Mouse (Mus musculus) lung, postnatal 25 days (tissue): ENCODE results near the gene Mthfr.

Experiments used
- DNase-seq: peaks from one replicate; pipeline ENCODE4 v3.0.0; 2022; ENCODE audit warnings: low spot score

Mthfr gene

DNA sequence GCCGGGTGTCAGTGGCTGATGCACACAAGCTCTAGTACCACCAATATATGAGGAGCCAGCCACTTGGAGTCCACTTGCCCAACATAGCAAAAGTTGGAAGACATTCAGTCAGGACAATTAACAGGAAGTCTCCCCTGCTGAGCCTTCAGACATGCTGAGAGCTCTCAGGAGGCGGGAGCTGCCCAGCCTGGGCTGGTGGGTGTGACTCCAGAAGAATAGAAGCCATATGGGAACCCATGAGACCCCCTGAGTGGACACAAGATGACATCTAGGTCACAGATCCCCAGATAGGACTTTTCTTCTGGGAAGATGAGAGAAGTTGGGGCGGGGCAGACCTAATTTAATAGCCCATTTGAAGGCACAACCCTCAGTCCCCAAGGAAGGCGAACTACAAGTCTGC lies 50.3 kb downstream of the Mthfr start:
- no peak for DNase-seq

DNA sequence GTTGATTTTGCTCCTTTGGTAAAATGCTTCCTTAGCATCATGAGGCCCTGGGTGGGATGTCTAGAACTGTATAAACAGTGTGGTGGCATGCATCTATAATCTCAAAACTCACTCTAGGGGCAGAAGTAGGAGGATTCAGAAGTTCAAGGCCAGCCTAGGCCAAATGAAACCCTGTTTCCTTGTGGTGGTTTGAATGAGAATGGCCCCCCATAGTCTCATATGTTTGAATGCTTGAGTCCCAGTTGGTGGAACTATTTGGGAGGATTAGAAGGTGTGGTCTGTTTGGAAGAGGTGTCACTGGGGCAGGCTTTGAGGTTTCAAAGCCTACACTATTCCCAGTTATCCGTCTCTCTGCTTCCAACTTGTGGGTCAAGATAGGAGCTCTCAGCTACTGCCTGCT lies 52.3 kb downstream of the Mthfr start:
- no peak for DNase-seq

- DNase-seq: no peak
Measured at GRCm38 (mm10) chr4:148092551-148093271, 53.8 kb downstream of the Mthfr start.

- DNase-seq: no peak
Measured at GRCm38 (mm10) chr4:148094161-148094560, 55.3 kb downstream of the Mthfr start.

- no peak for DNase-seq
Measured at GRCm38 (mm10) chr4:148095081-148095480, 56.2 kb downstream of the Mthfr start.

DNA sequence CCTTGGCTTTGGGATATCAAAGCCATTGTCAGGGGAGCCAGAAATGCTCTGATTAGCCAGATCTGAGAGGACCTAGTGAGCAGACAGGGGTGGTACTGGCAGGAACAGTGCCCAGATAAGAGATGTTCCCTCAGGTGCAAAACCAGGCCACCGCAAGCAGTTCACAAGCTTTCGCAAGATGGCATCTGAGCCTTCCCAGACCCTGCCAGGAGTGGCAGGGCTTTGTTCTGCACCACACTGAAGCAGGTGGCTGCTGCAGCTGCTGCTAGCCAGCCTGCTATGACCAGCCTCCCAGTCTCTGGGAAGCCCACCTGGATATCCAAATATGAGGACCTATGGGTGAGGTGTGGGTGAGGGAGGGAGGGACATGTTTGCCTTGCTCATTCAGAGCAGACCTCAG lies 59.1 kb downstream of the Mthfr start:
- DNase-seq: no peak

- no peak for DNase-seq
Measured at GRCm38 (mm10) chr4:148098666-148099065, 59.8 kb downstream of the Mthfr start.

DNA sequence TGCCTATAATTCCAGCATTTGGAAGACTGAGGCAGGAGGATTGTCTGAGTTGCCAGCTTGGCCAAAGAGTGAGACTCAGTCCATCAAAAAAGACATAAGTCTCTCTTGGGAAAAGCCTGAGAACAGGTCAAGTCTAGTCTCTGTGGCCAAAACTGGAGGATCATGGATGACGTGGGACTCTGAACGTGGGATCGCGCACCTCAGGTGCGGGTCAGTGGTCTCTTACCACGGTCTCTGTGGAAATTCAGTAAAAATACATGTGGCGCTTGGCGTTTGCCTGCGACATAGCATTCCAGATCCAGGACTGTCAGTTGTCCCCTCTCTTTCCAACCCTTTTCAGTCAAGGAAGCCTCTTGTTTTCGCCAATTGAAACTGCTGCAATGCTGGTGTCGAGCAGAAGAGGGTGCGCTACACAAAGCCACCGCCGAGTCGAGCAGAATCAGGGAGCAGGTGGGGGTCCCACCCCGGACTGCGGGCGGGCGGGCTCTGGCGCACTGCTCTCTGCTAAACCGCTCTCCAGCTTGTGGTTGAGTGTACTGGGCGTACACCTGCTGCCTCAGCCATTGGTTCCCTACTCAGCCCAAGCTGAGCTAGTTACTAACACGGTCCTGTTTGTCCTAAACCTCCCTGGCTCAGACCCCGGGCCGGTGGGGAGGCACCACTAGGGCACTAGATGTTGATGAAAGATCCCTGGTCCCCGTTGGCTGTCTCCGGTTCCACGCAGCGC lies 63.1 kb downstream of the Mthfr start:
- peak; percentile 35 for DNase-seq

- DNase-seq: no peak
Measured at GRCm38 (mm10) chr4:148104146-148104545, 65.3 kb downstream of the Mthfr start.

DNA sequence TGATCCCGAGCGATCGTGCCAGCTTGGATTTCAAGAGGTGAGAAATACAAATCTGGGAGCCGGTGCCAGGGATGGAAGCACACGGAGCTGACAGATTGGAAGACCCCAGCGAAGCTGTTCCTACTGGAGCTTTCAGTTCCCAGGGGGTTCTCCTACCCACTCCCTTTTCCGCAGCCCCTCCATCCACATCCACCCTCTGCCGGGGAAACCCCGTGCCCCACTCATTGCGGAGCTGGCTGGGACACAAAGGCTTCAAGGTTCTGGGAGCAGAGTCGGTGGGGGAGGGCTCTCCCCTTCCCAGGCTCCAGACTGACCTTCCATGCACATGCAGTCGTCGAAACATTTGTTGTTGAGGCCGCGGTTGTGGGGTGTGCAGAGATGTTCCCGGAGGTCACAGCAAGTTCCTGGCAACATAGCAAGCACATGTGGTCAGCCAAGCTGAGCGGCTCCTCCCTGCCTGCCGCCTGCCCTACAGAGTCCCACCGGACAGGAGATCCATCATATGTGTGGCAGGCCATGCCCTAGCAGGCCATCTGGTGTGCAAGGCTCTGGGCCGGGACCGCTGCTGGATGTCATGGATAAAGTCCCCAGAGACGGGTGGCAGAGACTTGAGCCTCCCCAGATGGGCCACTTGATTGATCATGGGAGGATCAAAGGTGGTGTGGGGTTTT lies 68.9 kb downstream of the Mthfr start:
- DNase-seq: no peak

DNA sequence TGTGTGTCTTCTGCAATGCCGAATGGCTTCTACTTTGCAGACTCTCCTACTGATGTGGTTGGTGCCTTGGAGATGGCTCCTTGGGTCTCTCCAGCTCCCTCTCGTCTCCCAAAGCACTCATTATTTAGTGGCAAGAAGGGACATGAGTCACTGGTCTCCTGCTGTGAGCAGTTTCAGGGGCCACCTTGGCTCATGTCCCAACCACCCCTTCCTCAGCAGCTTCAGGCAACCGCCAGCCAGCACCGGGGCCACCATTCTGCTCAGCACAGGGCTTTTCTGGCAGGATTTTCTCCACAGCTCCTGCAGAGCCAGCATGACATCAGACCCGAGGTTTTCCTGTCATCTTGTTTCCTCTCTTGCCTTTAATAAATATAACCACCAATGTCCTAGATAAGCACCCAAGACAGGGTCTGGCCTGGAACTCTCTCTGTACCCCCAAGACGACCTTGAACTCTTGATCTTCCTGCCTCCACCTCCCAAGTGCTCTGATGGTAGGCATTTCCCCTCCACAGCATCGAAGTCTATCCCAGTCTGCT lies 69.8 kb downstream of the Mthfr start:
- no peak for DNase-seq
